Mouse (Mus musculus): Measurements from ENCODE around the gene Zfp697.

DNA sequence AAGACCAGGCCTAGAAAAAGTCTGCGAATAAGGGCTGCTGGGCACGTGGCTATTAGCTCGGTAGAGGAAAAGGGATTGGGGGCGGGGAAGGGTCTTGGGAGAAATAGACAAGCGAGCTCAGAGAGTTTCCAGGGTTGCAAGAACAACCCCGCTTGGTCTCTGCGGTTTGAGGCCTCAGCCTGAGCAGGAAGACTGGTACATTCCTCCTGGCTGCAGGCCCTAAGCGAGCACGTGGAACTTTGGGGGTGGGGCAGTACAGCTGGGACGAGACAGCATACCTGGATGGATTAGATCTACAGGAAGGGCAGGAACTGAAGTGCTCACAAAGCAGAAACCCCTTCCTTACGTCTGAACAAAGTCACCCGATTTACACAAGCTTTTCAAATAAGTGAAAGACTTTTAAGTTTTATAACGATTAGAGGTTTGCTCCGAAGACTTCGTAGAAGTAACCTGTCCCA, 43.6 kb upstream of the Zfp697 start:
- no peak for TF ChIP-seq CTCF (IDR thresholded peaks at IDR 0.05; ENCODE audit: extremely low read depth, insufficient read depth, low read length)
- TF ChIP-seq POLR2A (IDR thresholded peaks at IDR 0.05; ENCODE audit: extremely low read depth, insufficient read depth, low read length): no peak
